Mouse (Mus musculus) CD8-positive naive resting alpha-beta T cell, adult 2 months (primary cell): ENCODE measurements around the gene Map3k19.

ENCODE experiments used
- DNase-seq, 2 experiments: peaks; one replicate each; pipeline ENCODE4 v3.0.0; 2022; ENCODE audit warnings: low read depth in 2 of 2, low spot score in 2 of 2

Map3k19 gene

GRCm38 (mm10) chr1:127802916-127803315, 51.9 kb downstream of the Map3k19 start:
- no peak for DNase-seq

- DNase-seq = no peak
These were observed 58.1 kb downstream of the Map3k19 start for GRCm38 (mm10) chr1:127796752-127797151.

- DNase-seq = peak; percentile 48 to 67
These were observed 58.5 kb downstream of the Map3k19 start for GRCm38 (mm10) chr1:127796341-127796740.

GRCm38 (mm10) chr1:127795087-127795769, 59.6 kb downstream of the Map3k19 start:
- no peak for DNase-seq

- DNase-seq = no peak
These were observed 61.4 kb downstream of the Map3k19 start for GRCm38 (mm10) chr1:127793459-127793858.

GRCm38 (mm10) chr1:127788943-127789342, 65.9 kb downstream of the Map3k19 start:
- DNase-seq = no peak

GRCm38 (mm10) chr1:127785882-127786281, 68.9 kb downstream of the Map3k19 start:
- no peak for DNase-seq

- no peak for DNase-seq
These were observed 71.0 kb downstream of the Map3k19 start for GRCm38 (mm10) chr1:127783862-127784261.

GRCm38 (mm10) chr1:127780849-127781248, 74.0 kb downstream of the Map3k19 start:
- DNase-seq = no peak

GRCm38 (mm10) chr1:127780142-127780541, 74.7 kb downstream of the Map3k19 start:
- DNase-seq = no peak

- DNase-seq = no peak
These were observed 76.2 kb downstream of the Map3k19 start for GRCm38 (mm10) chr1:127778611-127779010.

- no peak for DNase-seq
These were observed 78.6 kb downstream of the Map3k19 start for GRCm38 (mm10) chr1:127776246-127776645.

GRCm38 (mm10) chr1:127775206-127775720, 79.6 kb downstream of the Map3k19 start:
- no peak for DNase-seq

GRCm38 (mm10) chr1:127774501-127774880, 80.3 kb downstream of the Map3k19 start:
- DNase-seq = no peak

GRCm38 (mm10) chr1:127773803-127774500, 80.9 kb downstream of the Map3k19 start, which contains the start of gene Ccnt2:
TSS of gene Ccnt2 (plus strand) at chr1:127774164.
- DNase-seq = peak; percentile 98

GRCm38 (mm10) chr1:127773198-127773802, 81.5 kb downstream of the Map3k19 start:
- no peak for DNase-seq

GRCm38 (mm10) chr1:127766741-127767140, 88.1 kb downstream of the Map3k19 start:
- DNase-seq = no peak

- DNase-seq = no peak
These were observed 89.4 kb downstream of the Map3k19 start for GRCm38 (mm10) chr1:127765468-127765867.
